Mouse (Mus musculus): ENCODE data around the gene Wdhd1. TPM values are rescaled to one million over a fixed set of nuclear protein-coding genes. Genes with fewer than 3 reads are reported as not detected.

Gene Wdhd1
- total RNA-seq, 2 experiments from 2014 or later = 6.6 to 7.6 TPM

DNA sequence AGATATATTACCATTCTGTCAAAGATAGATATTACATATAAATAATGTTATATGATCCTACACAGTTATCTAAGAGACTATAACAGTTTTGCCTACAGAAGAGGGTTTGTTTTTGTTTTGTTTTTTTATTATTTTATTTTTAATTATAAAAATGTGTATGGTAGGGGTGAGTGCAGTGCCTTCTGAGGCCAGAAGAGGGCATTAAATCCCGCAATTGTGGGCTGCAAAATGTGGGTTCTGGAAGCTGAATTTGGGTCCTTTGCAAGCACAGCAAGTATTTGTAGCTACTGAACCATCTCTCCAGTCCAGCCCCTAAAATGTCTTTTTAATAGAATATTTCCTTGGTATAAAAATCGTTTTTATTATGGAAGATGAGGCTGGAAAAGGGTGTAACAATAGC lies 2.4 kb upstream of the Wdhd1 start:
- no peak for DNase-seq

DNA sequence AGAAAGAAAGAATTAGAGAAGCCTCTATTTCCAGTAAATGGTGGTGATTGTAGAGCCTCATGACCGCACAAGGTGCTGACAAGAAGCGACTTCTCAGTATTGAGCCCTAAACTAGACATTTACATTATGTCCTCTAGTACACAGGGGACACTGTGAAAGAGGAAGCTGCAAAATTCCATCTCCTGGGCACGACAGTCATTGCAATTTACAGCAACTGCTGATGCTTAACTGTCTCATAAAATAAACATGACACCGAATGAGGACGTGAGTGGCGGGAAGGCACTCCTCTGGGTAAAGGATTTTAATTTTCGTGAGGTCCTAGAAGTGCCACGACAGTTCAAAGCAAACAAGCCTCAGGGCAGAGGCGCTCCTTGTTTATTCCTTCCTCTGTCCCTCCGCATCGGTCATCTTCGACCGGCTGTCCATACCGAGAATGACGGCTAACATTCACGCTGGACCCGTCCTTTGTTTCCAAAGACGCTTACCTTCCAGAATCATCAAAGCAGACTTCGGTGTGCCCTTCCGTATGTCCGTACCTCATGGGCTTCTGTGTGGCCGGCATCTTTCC lies 537 bp downstream of the Wdhd1 start:
- no peak for DNase-seq

DNA sequence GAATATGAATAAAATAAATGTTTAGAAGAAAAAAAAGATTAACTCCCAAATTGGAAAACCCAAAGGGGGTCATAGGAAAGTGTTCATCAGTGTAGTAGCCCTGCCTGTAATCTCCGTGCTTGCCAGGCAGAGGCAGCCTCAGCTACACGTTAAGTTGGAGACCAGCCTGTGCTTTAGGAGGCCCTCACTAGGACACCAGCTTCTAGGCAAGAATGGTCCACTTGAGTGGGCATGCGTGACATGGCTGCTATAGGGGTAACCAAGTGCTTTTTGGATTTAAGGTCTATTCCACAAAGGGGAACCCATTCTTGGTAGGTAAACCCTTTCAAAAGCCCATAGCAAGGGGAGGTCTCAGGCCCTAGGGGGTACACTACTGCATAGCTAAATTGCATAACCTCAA lies 1.2 kb downstream of the Wdhd1 start:
- no peak for DNase-seq

DNA sequence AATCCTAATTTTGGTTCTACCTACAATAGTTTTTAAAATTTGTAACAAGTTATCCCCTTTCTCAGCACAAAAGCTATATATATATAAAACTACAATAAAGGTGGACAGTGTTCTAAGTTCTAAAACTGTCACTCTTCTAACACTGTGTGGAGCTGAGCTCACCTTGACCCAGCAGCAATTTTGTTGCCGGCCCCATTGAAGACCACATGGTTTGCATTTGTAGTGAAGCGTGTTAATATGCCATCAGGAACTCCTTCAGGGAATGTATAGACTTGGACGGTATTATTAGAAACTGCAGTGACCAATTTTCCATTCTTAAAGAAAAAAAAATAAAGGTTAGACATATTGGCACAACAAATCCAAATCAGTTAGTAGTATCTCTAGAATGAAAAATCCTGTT lies 2.9 kb downstream of the Wdhd1 start:
- no peak for DNase-seq

DNA sequence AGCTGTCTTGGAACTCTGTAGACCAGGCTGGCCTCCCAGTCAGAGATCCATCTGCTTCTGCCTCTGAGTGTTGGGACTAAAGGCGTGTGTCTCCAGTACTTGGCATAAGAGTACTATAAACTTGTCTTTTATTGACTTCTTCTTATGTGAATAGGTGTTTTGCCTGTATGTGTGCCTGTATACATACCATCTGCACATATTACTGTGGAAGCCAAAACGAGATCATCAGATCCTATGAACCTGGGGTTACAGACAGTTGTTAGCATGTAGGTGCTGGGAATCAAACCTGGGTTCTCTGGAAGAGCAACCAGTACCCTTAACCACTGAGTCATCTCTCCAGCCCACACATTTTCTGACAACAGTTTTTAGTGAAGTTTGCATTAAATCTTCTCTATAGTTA lies 7.0 kb downstream of the Wdhd1 start:
- no peak for DNase-seq

DNA sequence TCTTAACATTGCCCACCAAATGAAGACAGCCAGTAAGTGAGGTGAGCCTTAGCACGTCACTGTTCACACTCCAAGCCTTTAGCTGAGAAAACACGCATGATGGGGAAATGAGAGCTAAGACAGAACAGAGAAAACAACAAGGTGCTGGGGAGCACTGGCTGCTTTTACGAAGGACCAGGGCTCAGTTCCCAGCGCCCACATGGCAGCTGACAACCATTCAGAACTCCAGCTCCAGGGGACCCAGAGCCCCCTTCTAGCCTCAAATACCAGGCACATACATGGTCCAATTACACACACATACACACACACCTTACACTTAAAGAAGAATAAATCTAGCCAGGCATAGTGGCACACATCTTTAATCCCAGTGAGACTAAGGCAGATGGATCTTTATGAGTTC lies 7.6 kb downstream of the Wdhd1 start:
- no peak for DNase-seq

DNA sequence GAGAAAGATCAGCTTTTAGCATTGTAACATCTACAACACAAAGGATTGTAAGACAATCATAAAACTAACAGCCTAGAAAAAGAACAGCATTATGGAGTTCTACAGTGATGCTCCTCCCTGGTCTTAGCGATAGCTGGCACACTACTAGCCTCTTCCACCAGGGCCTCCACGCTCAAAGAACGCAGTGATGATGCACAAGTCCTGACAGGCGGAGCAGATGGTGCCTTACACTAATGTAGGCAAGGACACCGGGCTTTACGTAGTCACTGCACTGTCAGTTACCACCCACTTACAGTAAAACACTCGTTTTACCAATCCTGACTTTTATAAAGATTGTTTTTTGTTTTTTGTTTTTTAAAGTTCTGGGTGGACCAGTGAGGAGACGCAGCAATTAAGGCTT lies 10.8 kb downstream of the Wdhd1 start:
- peak in 1 of 2 experiments; percentile 22 for DNase-seq

DNA sequence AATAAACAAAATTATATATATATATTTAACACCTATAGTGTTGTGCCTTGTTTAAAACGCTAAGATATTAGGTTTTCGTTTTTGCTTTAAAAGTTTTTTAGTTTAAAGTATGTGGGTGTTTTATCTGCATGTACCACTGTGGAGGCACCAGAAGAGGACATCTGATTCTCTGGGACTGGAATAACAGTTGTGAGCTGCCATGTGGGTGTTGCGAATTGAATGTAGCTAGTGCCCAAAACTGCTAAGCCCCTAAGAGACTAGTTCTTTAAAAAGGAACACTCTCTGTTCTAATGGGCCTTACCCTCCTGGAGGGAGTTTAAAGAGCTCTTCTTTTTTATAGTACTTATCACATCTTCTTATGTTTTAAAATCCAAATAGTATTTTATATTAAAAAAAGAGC lies 11.8 kb downstream of the Wdhd1 start:
- peak in 1 of 2 experiments; percentile 29 for DNase-seq

DNA sequence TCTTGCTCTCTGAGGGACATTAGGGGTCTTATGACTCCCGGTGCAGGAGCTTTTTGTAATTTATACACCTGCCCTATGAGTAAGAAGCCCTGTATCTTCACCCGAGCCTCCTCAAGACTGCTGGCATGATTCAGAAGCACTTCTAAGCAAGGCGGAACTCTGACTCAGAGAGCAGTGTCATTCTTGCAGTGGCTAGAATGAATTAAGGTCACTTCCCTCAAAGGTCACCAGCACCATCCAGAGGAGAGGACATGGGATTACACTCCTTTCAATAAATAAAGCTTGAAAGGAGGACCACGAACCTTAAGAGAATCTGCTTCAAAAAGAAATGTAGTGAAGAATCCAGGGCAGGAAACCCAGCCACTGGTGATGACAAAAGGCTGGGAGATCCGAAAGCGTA lies 26.8 kb downstream of the Wdhd1 start:
- no peak for DNase-seq

DNA sequence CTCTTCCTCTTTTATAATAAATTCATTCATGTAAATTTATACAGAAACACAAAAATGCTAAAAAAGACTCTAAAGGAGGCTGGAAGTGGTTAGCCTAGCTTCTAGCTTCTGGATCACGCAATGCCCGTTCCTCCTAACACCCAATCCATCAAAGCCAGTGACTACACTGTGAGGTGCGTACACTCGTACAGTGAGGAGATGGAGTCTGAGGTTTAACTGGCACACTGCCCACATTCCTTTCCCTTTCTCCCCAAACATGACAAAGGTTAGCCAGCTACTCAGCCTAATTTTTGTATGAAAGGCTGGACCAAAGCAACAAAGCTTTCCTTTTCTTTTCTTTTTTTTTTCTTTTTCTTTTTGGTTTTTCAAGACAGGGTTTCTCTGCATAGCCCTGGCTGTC lies 33.9 kb downstream of the Wdhd1 start:
- DNase-seq = no peak

DNA sequence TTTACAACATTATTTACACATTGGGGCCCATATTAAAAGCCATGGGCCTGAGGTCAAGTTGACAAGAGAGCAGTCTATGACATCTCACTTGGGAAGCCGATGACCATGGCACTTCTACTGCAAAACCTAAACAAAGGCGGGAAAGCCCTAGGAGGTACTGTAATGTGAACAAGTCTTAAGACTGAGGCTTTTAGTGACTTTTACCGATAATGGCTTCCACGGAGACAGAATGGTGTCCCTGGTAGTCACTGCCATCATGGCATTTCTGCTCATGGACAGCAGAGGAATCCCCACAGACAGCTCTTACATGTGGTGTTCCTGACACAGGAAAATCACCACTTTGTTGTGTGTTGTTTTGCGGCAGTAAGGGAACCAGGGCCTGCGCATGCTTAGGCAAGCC lies 35.6 kb downstream of the Wdhd1 start:
- no peak for DNase-seq

DNA sequence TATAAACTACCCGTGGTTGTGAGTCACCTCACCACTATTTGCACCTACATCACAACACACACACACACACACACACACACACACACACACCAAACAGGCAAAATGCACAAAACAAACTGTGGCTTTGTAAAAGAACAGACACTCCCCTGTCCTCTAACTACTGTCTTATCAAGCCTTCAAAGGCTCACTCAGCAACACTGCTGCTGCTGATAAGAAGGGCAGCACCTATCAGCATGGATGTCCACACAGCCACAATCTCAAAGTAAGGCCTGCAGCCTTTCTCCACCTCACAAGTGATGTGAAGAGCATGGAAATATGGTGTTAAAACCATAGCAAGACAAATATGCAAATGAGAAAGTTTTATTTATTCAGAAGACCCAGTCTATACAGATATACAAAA lies 36.1 kb downstream of the Wdhd1 start:
- no peak for DNase-seq

DNA sequence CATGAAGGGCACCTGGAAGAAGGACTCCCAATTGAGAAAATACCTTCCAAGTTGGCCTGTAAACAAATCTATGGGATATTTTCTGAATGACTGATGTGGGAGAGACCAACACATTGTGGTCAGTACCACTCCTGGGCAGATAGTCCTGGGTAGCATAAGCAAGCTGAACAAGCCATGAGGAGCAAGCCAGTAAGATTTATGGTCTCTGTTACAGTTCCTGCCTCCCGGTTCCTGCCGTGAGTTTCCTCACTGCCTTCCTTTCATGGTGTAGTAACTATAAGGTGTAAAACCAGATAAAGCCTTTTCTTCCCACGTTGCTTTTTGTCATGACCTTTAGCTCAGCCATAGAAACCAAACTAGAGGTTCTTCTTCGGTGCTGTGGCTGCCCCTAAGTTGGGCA lies 39.4 kb downstream of the Wdhd1 start:
- no peak for DNase-seq

DNA sequence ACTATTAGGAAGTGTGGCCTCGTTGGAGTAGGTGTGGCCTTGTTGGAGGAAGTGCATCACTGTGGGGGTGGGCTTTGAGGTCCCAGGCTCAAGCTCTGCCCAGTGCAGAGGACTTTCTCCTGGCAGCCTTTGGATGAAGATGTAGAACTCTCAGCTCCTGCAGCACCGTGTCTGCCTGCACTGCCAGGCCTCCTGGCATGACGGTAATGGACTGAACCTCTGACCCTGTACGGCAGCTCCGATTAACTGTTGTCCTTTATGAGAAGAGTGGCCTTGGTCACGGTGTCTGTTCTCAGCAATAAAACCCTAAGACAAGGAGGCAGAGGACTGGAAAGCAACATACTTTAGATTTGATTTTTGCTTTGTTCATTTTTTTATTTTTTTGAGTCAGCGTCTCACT lies 40.2 kb downstream of the Wdhd1 start:
- DNase-seq = no peak

DNA sequence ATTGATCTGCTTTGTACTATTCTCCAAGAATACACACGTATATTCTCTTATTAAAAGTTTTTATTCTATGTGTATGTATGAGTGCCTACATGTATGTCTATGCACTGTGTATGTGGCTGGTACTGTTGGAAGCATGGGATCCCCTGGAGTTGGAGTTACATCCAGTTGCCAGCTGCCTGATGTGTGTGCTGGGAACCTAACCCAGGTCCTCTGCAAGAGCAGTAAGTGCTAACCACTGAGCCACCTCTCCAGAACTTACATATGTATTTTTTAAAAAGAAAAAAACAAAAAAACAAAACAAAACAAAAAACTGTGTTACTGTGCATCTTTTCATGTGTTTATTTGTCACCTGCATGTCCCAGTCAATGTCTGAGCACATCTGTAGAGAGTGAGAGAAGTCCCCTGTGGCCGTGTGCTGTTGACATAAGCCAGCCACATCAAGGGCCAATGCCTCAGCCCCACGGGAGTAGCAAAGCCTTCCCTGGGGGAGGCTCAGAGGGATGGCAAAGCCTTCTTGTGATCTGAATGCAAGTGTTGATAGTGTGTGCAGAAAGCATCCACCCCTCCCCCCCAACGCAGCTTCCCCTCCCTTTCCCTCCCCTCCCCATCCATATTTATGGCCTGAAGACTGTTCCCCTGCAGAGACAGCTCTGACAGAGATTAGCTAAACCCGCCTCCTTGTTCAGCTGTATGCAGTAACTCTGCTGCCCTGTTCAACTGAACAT lies 42.0 kb downstream of the Wdhd1 start:
- DNase-seq = no peak

DNA sequence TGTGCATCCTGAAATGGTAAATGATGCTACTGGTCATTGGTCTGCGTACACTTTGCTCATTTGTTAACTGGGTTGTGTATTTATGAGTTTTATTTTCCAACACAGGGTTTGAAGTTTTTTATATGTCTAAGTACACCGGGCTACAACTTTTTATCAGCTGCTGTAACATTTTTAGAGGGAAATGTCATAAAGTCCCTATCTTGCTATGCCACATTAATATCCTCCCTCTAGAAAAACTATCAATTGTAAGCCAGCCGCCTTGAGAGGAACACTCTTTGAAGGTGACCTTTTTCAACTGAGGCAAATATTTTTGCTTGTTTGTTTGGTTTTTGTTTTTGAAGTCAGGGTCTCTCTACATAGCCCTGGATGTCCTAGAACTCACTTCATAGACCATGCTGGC lies 42.6 kb downstream of the Wdhd1 start:
- DNase-seq = no peak

DNA sequence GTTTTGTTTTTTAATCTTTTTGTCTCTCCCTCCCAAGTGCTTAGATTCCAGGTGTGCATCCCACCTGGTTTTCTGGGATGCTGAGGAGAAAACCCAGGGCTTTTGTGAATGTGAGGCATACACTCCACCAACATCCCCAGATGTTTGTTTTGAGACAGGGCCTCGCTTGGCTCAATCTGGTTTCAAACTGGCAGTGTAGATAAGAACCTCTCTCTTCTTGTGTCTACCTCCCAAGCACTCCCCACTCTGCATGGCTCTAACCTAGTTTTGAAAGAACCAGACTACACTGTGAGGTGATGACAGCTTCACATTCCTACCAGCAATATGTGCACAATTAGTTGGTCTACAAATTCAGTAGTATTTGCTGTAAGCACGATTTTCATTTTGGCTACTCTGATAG lies 43.1 kb downstream of the Wdhd1 start:
- no peak for DNase-seq

DNA sequence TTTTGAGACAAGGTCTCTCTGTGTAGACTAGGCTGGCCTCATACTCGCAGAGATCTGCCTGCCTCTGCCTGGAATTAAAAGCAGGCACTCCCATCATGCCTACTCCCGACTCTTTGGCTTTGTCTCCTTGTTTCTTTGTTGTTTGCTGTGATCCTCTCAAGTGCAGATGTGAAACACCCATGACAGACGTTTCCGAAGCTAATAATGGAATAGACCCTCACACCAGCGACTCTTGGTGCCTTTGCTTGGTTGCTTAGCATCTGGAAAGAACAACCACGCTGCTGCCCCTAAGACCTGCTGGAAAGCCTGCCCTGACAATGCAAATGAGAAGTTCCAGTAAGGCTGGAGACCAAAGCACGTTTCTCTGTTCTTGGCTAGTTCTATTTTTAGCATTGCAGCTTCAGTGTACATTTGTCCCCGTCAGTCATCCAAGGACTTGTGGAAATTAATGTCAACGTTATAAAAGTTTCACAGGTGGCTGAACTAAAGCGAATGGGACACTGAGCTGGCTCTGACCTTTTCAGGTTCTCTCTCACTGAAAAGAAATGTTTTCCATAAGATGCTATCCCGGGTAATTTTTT lies 46.8 kb downstream of the Wdhd1 start:
- no peak for DNase-seq

DNA sequence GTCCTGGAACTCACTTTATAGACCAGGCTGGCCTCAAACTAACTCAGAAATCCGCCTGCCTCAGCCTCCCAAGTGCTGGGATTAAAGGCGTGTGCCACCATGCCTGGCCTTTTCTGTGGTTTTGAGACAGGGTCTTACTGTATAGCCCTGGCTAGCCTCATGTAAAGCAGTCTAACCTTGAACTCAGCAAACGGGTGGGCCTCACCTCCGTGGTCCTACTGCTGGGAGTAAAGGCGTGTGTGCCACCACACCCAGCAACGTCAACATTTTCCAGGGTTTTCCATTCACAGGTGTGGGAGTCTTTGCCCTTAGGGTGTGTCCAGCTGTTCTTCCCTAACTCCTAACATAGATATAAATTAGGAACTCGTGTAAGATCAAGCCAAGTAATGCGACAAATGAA lies 50.7 kb downstream of the Wdhd1 start:
- DNase-seq = no peak

DNA sequence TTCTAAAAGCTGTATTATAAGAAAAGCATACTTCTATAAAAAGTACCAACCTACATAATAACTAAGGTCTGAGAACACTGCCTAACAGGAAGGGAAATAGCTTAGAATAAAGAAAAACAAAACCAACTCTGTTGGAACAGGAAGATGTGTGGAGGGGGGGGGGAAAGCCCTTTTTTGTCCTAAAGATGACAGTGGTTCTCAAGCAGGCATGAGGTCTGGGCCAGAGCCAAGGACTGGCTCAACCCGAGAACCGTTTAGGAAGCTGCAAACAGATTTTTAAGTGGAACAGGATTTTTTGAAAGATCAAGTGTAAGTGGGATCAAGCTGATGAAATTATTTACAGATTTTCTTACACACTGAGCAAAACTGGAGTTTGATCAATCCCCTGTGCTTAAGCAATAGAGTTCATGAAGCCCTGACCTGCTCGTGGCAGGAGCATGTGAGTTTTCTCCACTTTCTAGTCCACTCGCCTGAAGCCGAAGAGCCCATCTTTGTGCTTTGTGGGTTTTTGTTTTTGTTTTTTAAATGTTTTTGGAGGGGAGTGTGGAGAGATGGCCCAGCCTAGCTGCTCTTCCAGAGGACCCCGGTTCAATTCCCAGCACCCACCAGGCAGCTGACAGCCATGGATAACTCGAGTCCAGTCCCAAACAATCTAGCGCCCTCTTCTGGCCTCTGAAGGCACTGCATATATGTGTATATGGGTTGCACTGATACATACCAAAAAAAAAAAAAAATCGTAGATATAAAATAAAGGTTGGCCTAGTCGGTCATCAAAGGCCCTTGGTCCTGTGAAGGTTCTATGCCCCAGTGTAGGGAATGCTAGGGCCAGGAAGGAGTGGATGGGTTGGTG lies 52.0 kb downstream of the Wdhd1 start:
- no peak for DNase-seq

DNA sequence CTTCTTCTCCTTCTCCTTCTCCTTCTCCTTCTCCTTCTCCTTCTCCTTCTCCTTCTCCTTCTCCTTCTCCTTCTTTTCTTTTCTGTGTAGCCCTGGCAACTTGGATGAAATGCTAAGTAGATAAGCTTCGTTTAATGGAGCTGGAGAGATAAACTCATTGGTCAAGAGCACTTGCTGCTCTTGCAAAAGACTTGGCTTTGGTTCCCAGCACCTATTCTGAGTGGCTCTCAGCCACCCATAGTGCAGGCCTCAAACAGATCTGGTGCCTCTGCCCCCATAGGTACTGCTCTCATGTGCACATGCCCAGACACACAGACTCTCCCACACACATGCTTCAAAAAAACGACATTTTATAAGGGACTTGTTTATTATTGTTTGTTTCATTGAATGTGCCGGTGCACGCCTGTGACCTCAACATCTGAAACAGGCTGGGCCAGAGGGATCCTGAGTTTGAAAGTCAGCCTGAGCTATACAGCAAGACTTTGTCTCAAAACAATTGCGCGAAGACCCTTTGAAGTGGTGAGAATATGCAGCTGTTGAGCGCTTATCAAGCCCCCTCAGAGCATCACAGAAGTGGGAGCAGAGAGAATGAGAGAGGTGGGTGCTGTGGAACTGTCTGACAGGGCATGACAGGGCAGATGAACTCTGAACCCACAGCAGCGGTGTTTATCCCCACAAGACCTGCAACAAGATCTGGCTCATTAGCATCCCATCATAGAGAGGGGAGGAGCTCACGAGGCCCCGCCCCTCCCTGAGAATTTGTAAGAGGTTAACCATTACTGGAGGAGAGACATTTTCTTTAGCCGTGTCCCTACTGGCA lies 53.8 kb downstream of the Wdhd1 start:
- DNase-seq = no peak

DNA sequence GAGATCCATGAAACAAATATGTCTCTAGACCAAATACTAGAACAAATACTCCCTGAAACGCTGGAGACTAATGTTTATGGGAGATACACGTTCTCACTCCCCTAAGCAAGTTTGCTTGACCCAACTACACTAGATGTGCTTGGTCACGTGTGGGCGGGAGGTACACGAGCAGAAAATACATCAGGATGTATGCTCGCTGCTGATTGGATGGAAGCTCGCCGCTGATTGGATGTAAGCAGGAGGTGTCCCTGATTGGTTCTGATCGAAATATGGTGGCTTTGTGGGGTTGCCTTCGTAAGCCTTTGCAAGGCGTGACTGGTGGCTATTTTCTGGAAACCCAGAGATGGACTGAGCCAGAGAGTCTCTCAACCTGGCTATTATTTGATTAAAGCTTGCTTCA lies 55.1 kb downstream of the Wdhd1 start:
- DNase-seq = no peak

Data from layer of hippocampus, postnatal 36 days (tissue).